Mouse (Mus musculus): ENCODE results near the gene Ncbp2.

Gene Ncbp2

DNA sequence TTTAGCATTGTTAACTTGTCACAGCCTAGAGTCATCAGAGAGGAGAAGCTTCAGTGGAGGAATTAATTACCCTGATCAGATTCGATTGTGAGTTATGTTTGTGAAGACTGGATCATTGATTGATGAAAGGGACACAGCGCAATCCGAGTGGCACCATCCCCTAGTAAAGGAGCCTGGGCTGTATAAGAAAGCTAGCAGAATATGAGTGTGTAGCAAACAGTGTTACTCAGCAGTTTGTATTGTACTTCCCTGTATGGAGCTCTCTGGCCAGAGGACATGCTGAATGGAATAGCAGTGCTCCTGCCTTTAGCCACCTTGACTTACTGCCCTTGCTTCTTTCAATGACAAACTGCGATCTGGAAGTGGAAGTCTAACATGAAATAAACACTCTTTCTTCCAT lies 62.0 kb downstream of the Ncbp2 start:
- no peak for DNase-seq (ENCODE audit: low spot score in 2 of 2)

Data from frontal cortex, postnatal 10 days (tissue).